Mouse (Mus musculus) hindbrain, embryonic 11.5 days (tissue): ENCODE measurements at regions not wholly inside any gene's neighbourhood (a gene's known extent, or its start where the extent isn't known, plus 50 kb on each side); places are given as distances from the start of the nearest gene placed in this dataset.

Source experiments
- ATAC-seq: fragments of 200-750 bp; cut with Nextera tagmentation; 2 replicates; pipeline ENCODE4 v1.8.0; 2017; ENCODE audit warnings: mild to moderate bottlenecking, moderate TSS enrichment, moderate library complexity; ENCODE audit not compliant: low FRiP score
- DNase-seq: peaks from one replicate; pipeline ENCODE4 v3.0.0-alpha.2; 2015; ENCODE audit warnings: low spot score
- H3K27ac ChIP-seq: fragments of 300-500 bp; sonication (generic); 2 replicates; pipeline ENCODE4 v1.5.1; 2014; ENCODE audit warnings: mild to moderate bottlenecking, low read depth, low read length
- H3K27me3 ChIP-seq: fragments of 300-500 bp; sonication (generic); 2 replicates; pipeline ENCODE4 v1.6.1; 2014; ENCODE audit warnings: mild to moderate bottlenecking, low read length, moderate library complexity, mixed read lengths; ENCODE audit not compliant: control insufficient read depth, insufficient read depth
- H3K36me3 ChIP-seq: fragments of 300-500 bp; sonication (generic); 2 replicates; pipeline ENCODE4 v1.6.1; 2014; ENCODE audit warnings: mild to moderate bottlenecking, low read length, moderate library complexity, mixed read lengths; ENCODE audit not compliant: control insufficient read depth, insufficient read depth
- H3K4me1 ChIP-seq: fragments of 300-500 bp; sonication (generic); replicated peaks from 2 replicates; pipeline ENCODE4 v1.6.1; 2014; ENCODE audit warnings: low read length, mixed read lengths; ENCODE audit not compliant: control insufficient read depth, insufficient read depth
- H3K4me2 ChIP-seq: fragments of 300-500 bp; sonication (generic); replicated peaks from 2 replicates; pipeline ENCODE4 v1.6.1; 2014; ENCODE audit warnings: mild to moderate bottlenecking, low read depth, low read length
- H3K4me3 ChIP-seq: fragments of 300-500 bp; sonication (generic); 2 replicates; pipeline ENCODE4 v1.5.1; 2014; ENCODE audit warnings: low read depth, low read length
- H3K9ac ChIP-seq: fragments of 300-500 bp; sonication (generic); 2 replicates; pipeline ENCODE4 v1.6.1; 2014; ENCODE audit warnings: low read depth, low read length
- H3K9me3 ChIP-seq: fragments of 300-500 bp; sonication (generic); 2 replicates; pipeline ENCODE4 v1.6.1; 2016; ENCODE audit warnings: low read length; ENCODE audit not compliant: control insufficient read depth
- WGBS: fragments of 180-500 bp; shearing (Covaris S2); extraction: QIAGEN DNeasy Blood & Tissue Kit; methylation state at CpG from one replicate; pipeline ENCODE4 v1.1.7; 2014; 5-methylcytosine and 5-hydroxymethylcytosine counted together

DNA sequence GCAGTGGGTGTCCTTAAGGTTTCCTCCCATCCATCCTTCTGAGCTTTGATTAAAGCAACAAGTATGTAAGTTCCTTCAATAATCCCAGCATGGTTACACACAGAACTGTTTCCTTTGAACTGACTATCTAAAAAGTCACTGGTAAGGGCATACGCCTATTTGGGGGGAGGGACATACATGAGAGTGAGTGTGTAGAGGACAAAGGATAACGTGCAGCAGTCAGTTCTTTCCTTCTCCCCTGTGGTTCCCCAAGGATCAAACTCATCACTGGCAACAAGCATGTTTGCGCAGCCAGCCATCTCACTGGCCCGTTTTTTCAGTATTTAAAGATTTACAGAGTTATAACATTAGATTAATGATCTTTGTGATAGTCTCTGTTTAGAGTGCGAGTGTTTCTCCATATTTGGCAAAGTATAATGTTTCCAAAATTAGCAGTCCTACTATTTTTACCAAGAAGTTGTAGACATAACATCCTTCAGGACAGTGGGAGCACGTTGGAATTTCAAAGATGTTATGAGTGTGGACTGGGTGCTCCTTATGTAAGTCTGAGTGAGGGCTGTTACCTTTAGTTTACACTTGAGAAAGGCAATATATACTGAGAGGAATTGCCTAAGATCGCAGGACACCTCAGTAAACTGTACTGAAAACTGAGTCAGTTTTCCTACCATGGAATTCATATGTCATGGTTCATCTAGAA is 151.6 kb upstream of the Lrig3 start:
- WGBS = 79% methylated on average over 7 of the region's 7 CpGs
- H3K4me3 ChIP-seq = no peak overlapping the region
- H3K27ac ChIP-seq = no peak overlapping the region
- no peaks in the 10 kb centered on the region for H3K27me3 ChIP-seq
- no peaks in the 10 kb centered on the region for H3K9me3 ChIP-seq
- DNase-seq (no peak), ATAC-seq (no peak)
- H3K36me3 ChIP-seq = no peaks in the 10 kb centered on the region
- no peaks in the 10 kb centered on the region for H3K4me1 ChIP-seq
- H3K9ac ChIP-seq = no peak overlapping the region
- H3K4me2 ChIP-seq = no peak overlapping the region

DNA sequence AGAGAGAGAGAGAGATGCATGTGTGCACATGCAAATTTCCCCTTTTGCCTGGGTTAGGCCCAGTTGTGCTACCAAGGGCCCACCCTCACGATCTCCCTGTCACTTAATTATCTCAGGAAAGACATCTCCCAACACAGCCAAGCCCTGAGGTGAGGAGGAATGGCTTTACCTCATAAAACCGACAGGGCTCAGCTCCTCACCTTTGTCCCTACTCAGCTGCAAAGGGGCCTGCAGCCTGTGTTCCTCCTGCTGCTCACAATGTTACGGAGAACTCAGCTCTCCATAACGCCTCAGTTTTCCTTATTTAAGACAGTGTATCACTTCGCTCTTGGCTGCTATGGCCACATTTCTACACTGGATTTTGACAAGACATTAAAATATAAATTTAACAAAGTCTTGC is 133.8 kb upstream of the Lrig3 start:
- H3K4me1 ChIP-seq = no peaks in the 10 kb centered on the region
- no peak overlapping the region for H3K27ac ChIP-seq
- H3K9me3 ChIP-seq = no peaks in the 10 kb centered on the region
- DNase-seq (no peak), ATAC-seq (no peak)
- H3K4me2 ChIP-seq = no peak overlapping the region
- no peaks in the 10 kb centered on the region for H3K36me3 ChIP-seq
- no peaks in the 10 kb centered on the region for H3K27me3 ChIP-seq
- 64% methylated on average over 5 of the region's 5 CpGs for WGBS
- H3K9ac ChIP-seq = no peak overlapping the region
- H3K4me3 ChIP-seq = no peak overlapping the region

DNA sequence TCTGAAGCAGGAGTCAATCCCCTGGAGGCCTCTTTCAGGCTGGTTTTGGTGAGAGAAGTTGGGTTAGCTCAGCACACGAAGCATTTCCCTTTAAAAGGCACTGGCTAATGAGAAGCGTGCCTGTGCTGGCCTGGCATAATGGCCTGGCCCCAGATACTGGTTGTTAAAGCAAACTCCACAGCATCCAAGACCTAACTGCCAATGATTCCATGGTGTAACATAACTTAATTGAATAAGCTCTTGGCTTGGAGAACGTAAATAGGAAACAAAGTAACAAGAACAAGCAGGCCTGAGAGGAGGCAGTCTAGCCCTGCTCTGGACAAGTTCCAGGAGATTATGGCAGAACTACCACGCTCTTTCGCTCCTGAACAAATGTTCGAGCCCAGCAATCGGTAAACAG is 133.2 kb upstream of the Lrig3 start:
- Histone ChIP-seq H3K27me3 (no peaks in the 10 kb centered on the region), H3K4me3 (no peak overlapping the region), H3K9ac (no peak overlapping the region), H3K4me1 (no peaks in the 10 kb centered on the region), H3K27ac (no peak overlapping the region), H3K36me3 (no peaks in the 10 kb centered on the region), H3K9me3 (no peaks in the 10 kb centered on the region), H3K4me2 (no peak overlapping the region)
- no peak for ATAC-seq
- 83% methylated on average over 7 of the region's 7 CpGs for WGBS
- no peak for DNase-seq

DNA sequence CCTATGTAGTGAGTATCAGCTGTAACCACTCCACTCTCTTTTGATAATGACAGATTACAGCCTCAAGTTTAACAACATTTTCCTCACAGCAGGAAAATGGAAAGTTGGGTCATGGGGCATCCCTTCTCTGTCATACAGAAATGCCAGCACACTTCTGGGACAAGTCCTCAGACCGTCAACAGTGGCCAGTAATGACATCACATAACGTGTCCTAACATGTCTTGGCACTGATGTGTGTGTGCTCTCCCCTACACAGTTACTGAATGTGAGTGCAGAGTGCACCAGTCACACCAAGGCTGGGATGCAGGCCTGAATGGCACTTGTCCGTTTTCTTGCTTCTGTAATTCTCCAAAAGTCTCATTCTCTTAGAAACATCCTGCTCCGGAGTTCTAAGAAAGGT is 132.0 kb upstream of the Lrig3 start:
- DNase-seq = no peak
- 81% methylated on average over 4 of the region's 4 CpGs for WGBS
- H3K4me1 ChIP-seq = no peaks in the 10 kb centered on the region

GRCm38 (mm10) chr10:125838982-125839381 is 127.0 kb upstream of the Lrig3 start:
- no peak overlapping the region for H3K4me2 ChIP-seq
- peak; percentile 27 for DNase-seq
- no peak overlapping the region for H3K4me3 ChIP-seq
- H3K9ac ChIP-seq = peak overlapping the region; percentile 19; the same call in 1 of the 2 replicates
- WGBS = 60% methylated on average over 11 of the region's 11 CpGs
- H3K27ac ChIP-seq = no peak overlapping the region; the same call in 1 of the 2 replicates
- H3K4me1 ChIP-seq = 0 out of 2 replicates have a peak, but pooled peaks cover 2% of the 10 kb centered on the region
- H3K9me3 ChIP-seq = no peaks in the 10 kb centered on the region
- no peak for ATAC-seq
- H3K27me3 ChIP-seq = no peaks in the 10 kb centered on the region
- no peaks in the 10 kb centered on the region for H3K36me3 ChIP-seq

More for the DNA sequence above, 132.0 kb upstream of the Lrig3 start:
- Histone ChIP-seq H3K36me3 (no peaks in the 10 kb centered on the region), H3K27ac (no peak overlapping the region), H3K4me3 (no peak overlapping the region), H3K9ac (no peak overlapping the region), H3K27me3 (no peaks in the 10 kb centered on the region), H3K9me3 (no peaks in the 10 kb centered on the region), H3K4me2 (no peak overlapping the region)
- no peak for ATAC-seq

- H3K27me3 ChIP-seq = no peaks in the 10 kb centered on the region
- 0 out of 2 replicates have a peak, but pooled peaks cover 2% of the 10 kb centered on the region for H3K4me1 ChIP-seq
- no peaks in the 10 kb centered on the region for H3K9me3 ChIP-seq
- H3K4me2 ChIP-seq = no peak overlapping the region
- H3K4me3 ChIP-seq = no peak overlapping the region
- H3K27ac ChIP-seq = peak overlapping the region; percentile 49; the same call in 1 of the 2 replicates
- ATAC-seq = peak; percentile 81
- 9% methylated on average over 5 of the region's 5 CpGs for WGBS
- H3K9ac ChIP-seq = 0 out of 2 replicates have a peak overlapping the region, but pooled peaks have one; percentile 19
- no peaks in the 10 kb centered on the region for H3K36me3 ChIP-seq
- peak; percentile 49 for DNase-seq
Observed at GRCm38 (mm10) chr10:125839621-125840141, 126.3 kb upstream of the Lrig3 start.

GRCm38 (mm10) chr10:125840388-125840787 is 125.6 kb upstream of the Lrig3 start:
- ATAC-seq (no peak), DNase-seq (no peak)
- H3K36me3 ChIP-seq = no peaks in the 10 kb centered on the region
- H3K4me3 ChIP-seq = no peak overlapping the region
- H3K27me3 ChIP-seq = no peaks in the 10 kb centered on the region
- H3K27ac ChIP-seq = no peak overlapping the region
- H3K9me3 ChIP-seq = no peaks in the 10 kb centered on the region
- no peak overlapping the region for H3K9ac ChIP-seq
- WGBS = 94% methylated on average over 1 of the region's 1 CpGs
- H3K4me2 ChIP-seq = no peak overlapping the region
- H3K4me1 ChIP-seq = 0 out of 2 replicates have a peak, but pooled peaks cover 2% of the 10 kb centered on the region

DNA sequence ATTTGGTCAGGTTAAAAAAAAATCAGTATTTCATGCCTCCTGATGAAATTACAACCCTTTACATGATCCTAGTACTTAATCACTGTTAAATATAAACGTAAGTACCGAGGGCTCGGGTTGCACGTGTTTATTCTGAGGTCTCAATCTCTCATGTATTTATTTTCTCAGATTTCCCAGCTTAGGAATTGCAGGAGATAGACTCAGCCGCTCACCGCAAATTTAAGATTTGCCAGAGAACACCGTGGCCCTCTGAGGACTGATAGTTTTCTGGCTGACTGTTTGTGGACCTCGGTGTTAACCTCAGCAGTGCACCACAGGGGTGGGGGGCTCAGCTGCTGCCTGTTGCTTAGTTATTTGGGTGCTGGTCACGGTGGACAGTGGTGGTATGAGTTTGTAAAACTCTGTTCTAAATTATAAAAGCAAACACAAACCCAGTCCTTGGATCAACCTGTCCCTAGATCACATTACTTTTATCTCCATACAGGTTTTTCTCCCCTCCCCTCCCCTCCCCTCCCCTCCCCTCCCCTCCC is 121.6 kb upstream of the Lrig3 start:
- 58% methylated on average over 9 of the region's 9 CpGs for WGBS
- no peaks in the 10 kb centered on the region for H3K36me3 ChIP-seq
- DNase-seq (no peak), ATAC-seq (no peak)
- H3K4me3 ChIP-seq = no peak overlapping the region
- H3K27me3 ChIP-seq = no peaks in the 10 kb centered on the region
- no peaks in the 10 kb centered on the region for H3K9me3 ChIP-seq
- H3K4me1 ChIP-seq = 0 out of 2 replicates have a peak, but pooled peaks cover 2% of the 10 kb centered on the region
- no peak overlapping the region for H3K27ac ChIP-seq
- H3K9ac ChIP-seq = no peak overlapping the region
- H3K4me2 ChIP-seq = no peak overlapping the region
